Mouse (Mus musculus): ENCODE measurements around the gene Med25. TPM values are rescaled to one million over a fixed set of nuclear protein-coding genes. Genes with fewer than 3 reads are reported as not detected.
A peak's percentile ranks its signal among the peaks of the same experiment; 100 is the strongest.

Gene Med25
- 69.5 and 75.4 TPM in 2 replicates for polyA plus RNA-seq (2014; fragmentation: Nextera tagmentation; extraction: Ambion mirVana)

- DNase-seq (ENCODE audit: low spot score, missing footprints) (peak; percentile 99), ATAC-seq (ENCODE audit: low FRiP score) (peak; percentile 79)
- H3K36me3 ChIP-seq (ENCODE audit: control insufficient read depth, insufficient read depth, low read length), result peaks cover 9% of the 10 kb centered on the region
- H3K4me3 ChIP-seq (ENCODE audit: low read depth, low read length), result peak within 1 kb of the TSS; percentile 81
- H3K9me3 ChIP-seq (ENCODE audit: control insufficient read depth, low read length), result no peaks in the 10 kb centered on the region
- H3K9ac ChIP-seq (ENCODE audit: low read length), result peak within 1 kb of the TSS; percentile 91
- peaks cover 48% of the 10 kb centered on the region for H3K4me1 ChIP-seq (ENCODE audit: control insufficient read depth, insufficient read depth, low read length)
- no peaks in the 10 kb centered on the region for H3K27me3 ChIP-seq (ENCODE audit: control insufficient read depth, insufficient read depth, low read length)
- peak within 1 kb of the TSS; percentile 66 for H3K4me2 ChIP-seq
- under 1% methylated on average over 56 of the region's 56 CpGs for whole genome bisulfite sequencing
- H3K27ac ChIP-seq (ENCODE audit: low read depth, low read length), result peak within 1 kb of the TSS; percentile 93
Measured at GRCm38 (mm10) chr7:44892276-44892921, at the start of gene Med25. TSS of gene Med25 (minus strand) at chr7:44892712.

GRCm38 (mm10) chr7:44938680-44939079 is 46.2 kb upstream of the Med25 start:
- no peaks in the 10 kb centered on the region for H3K9me3 ChIP-seq (ENCODE audit: control insufficient read depth, low read length)
- H3K36me3 ChIP-seq (ENCODE audit: control insufficient read depth, insufficient read depth, low read length), result no peaks in the 10 kb centered on the region
- DNase-seq (ENCODE audit: low spot score, missing footprints) (no peak), ATAC-seq (ENCODE audit: low FRiP score) (no peak)
- H3K4me2 ChIP-seq, result no peak overlapping the region
- H3K4me3 ChIP-seq (ENCODE audit: low read depth, low read length), result no peak overlapping the region
- no peak overlapping the region for H3K27ac ChIP-seq (ENCODE audit: low read depth, low read length)
- H3K4me1 ChIP-seq (ENCODE audit: control insufficient read depth, insufficient read depth, low read length), result no peaks in the 10 kb centered on the region
- WGBS, result 87% methylated on average over 4 of the region's 4 CpGs
- no peak overlapping the region for H3K9ac ChIP-seq (ENCODE audit: low read length)
- no peaks in the 10 kb centered on the region for H3K27me3 ChIP-seq (ENCODE audit: control insufficient read depth, insufficient read depth, low read length)

GRCm38 (mm10) chr7:44929204-44930151 is 37.0 kb upstream of the Med25 start, which contains the start of gene Ap2a1:
TSS of gene Ap2a1 (minus strand) at chr7:44929496.
- peak within 1 kb of the TSS; percentile 97 for H3K4me3 ChIP-seq (ENCODE audit: low read depth, low read length)
- peak; percentile 100 for ATAC-seq (ENCODE audit: low FRiP score)
- H3K4me1 ChIP-seq (ENCODE audit: control insufficient read depth, insufficient read depth, low read length), result peaks cover 13% of the 10 kb centered on the region
- no peaks in the 10 kb centered on the region for H3K9me3 ChIP-seq (ENCODE audit: control insufficient read depth, low read length)
- WGBS, result under 1% methylated on average over 84 of the region's 84 CpGs
- H3K36me3 ChIP-seq (ENCODE audit: control insufficient read depth, insufficient read depth, low read length), result no peaks in the 10 kb centered on the region
- peak within 1 kb of the TSS; percentile 91 for H3K27ac ChIP-seq (ENCODE audit: low read depth, low read length)
- peak within 1 kb of the TSS; percentile 60 for H3K4me2 ChIP-seq
- peak; percentile 99 for DNase-seq (ENCODE audit: low spot score, missing footprints)
- no peaks in the 10 kb centered on the region for H3K27me3 ChIP-seq (ENCODE audit: control insufficient read depth, insufficient read depth, low read length)
- peak within 1 kb of the TSS; percentile 93 for H3K9ac ChIP-seq (ENCODE audit: low read length)

- H3K36me3 ChIP-seq (ENCODE audit: control insufficient read depth, insufficient read depth, low read length), result 0 out of 2 replicates have a peak, but pooled peaks cover 3% of the 10 kb centered on the region
- H3K9me3 ChIP-seq (ENCODE audit: control insufficient read depth, low read length), result no peaks in the 10 kb centered on the region
- peak overlapping the region; percentile 60 for H3K4me2 ChIP-seq
- H3K27me3 ChIP-seq (ENCODE audit: control insufficient read depth, insufficient read depth, low read length), result no peaks in the 10 kb centered on the region
- DNase-seq (ENCODE audit: low spot score, missing footprints), result no peak
- no peak for ATAC-seq (ENCODE audit: low FRiP score)
- 0% methylated on average over 1 of the region's 1 CpGs for WGBS
- peak overlapping the region; percentile 93 for H3K9ac ChIP-seq (ENCODE audit: low read length)
- peak overlapping the region; percentile 97 for H3K4me3 ChIP-seq (ENCODE audit: low read depth, low read length)
- H3K4me1 ChIP-seq (ENCODE audit: control insufficient read depth, insufficient read depth, low read length), result peaks cover 13% of the 10 kb centered on the region
- H3K27ac ChIP-seq (ENCODE audit: low read depth, low read length), result no peak overlapping the region
Measured at GRCm38 (mm10) chr7:44928570-44928969, 36.1 kb upstream of the Med25 start.

- no peak for ATAC-seq (ENCODE audit: low FRiP score)
- Histone ChIP-seq H3K9ac (ENCODE audit: low read length) (no peak overlapping the region), H3K4me3 (ENCODE audit: low read depth, low read length) (no peak overlapping the region), H3K27me3 (ENCODE audit: control insufficient read depth, insufficient read depth, low read length) (no peaks in the 10 kb centered on the region), H3K27ac (ENCODE audit: low read depth, low read length) (no peak overlapping the region), H3K4me2 (no peak overlapping the region), H3K9me3 (ENCODE audit: control insufficient read depth, low read length) (no peaks in the 10 kb centered on the region), H3K36me3 (ENCODE audit: control insufficient read depth, insufficient read depth, low read length) (0 out of 2 replicates have a peak, but pooled peaks cover 9% of the 10 kb centered on the region), H3K4me1 (ENCODE audit: control insufficient read depth, insufficient read depth, low read length) (peaks cover 13% of the 10 kb centered on the region)
- peak; percentile 88 for DNase-seq (ENCODE audit: low spot score, missing footprints)
- WGBS, result 74% methylated on average over 3 of the region's 3 CpGs
Measured at GRCm38 (mm10) chr7:44925468-44925867, 33.0 kb upstream of the Med25 start.

- no peaks in the 10 kb centered on the region for H3K27me3 ChIP-seq (ENCODE audit: control insufficient read depth, insufficient read depth, low read length)
- H3K4me1 ChIP-seq (ENCODE audit: control insufficient read depth, insufficient read depth, low read length), result no peaks in the 10 kb centered on the region
- no peak overlapping the region for H3K4me3 ChIP-seq (ENCODE audit: low read depth, low read length)
- ATAC-seq (ENCODE audit: low FRiP score), result no peak
- no peak overlapping the region for H3K27ac ChIP-seq (ENCODE audit: low read depth, low read length)
- no peak overlapping the region for H3K9ac ChIP-seq (ENCODE audit: low read length)
- H3K9me3 ChIP-seq (ENCODE audit: control insufficient read depth, low read length), result no peaks in the 10 kb centered on the region
- DNase-seq (ENCODE audit: low spot score, missing footprints), result no peak
- no peak overlapping the region for H3K4me2 ChIP-seq
- 0 out of 2 replicates have a peak, but pooled peaks cover 9% of the 10 kb centered on the region for H3K36me3 ChIP-seq (ENCODE audit: control insufficient read depth, insufficient read depth, low read length)
Measured at GRCm38 (mm10) chr7:44922530-44922929, 30.0 kb upstream of the Med25 start.

GRCm38 (mm10) chr7:44919127-44919526 is 26.6 kb upstream of the Med25 start:
- no peak for ATAC-seq (ENCODE audit: low FRiP score)

GRCm38 (mm10) chr7:44918219-44918618 is 25.7 kb upstream of the Med25 start:
- no peak overlapping the region for H3K9ac ChIP-seq (ENCODE audit: low read length)
- 82% methylated on average over 3 of the region's 3 CpGs for whole genome bisulfite sequencing
- H3K4me1 ChIP-seq (ENCODE audit: control insufficient read depth, insufficient read depth, low read length), result no peaks in the 10 kb centered on the region
- no peaks in the 10 kb centered on the region for H3K9me3 ChIP-seq (ENCODE audit: control insufficient read depth, low read length)
- H3K4me2 ChIP-seq, result no peak overlapping the region
- 0 out of 2 replicates have a peak, but pooled peaks cover 6% of the 10 kb centered on the region for H3K36me3 ChIP-seq (ENCODE audit: control insufficient read depth, insufficient read depth, low read length)
- no peak for DNase-seq (ENCODE audit: low spot score, missing footprints)
- no peaks in the 10 kb centered on the region for H3K27me3 ChIP-seq (ENCODE audit: control insufficient read depth, insufficient read depth, low read length)
- no peak for ATAC-seq (ENCODE audit: low FRiP score)
- no peak overlapping the region for H3K27ac ChIP-seq (ENCODE audit: low read depth, low read length)
- H3K4me3 ChIP-seq (ENCODE audit: low read depth, low read length), result no peak overlapping the region

More at GRCm38 (mm10) chr7:44919127-44919526, 26.6 kb upstream of the Med25 start:
- 0 out of 2 replicates have a peak, but pooled peaks cover 11% of the 10 kb centered on the region for H3K36me3 ChIP-seq (ENCODE audit: control insufficient read depth, insufficient read depth, low read length)
- no peaks in the 10 kb centered on the region for H3K4me1 ChIP-seq (ENCODE audit: control insufficient read depth, insufficient read depth, low read length)
- H3K4me2 ChIP-seq, result no peak overlapping the region
- no peak overlapping the region for H3K27ac ChIP-seq (ENCODE audit: low read depth, low read length)
- H3K27me3 ChIP-seq (ENCODE audit: control insufficient read depth, insufficient read depth, low read length), result no peaks in the 10 kb centered on the region
- no peaks in the 10 kb centered on the region for H3K9me3 ChIP-seq (ENCODE audit: control insufficient read depth, low read length)
- no peak overlapping the region for H3K9ac ChIP-seq (ENCODE audit: low read length)
- no peak for DNase-seq (ENCODE audit: low spot score, missing footprints)
- WGBS, result 93% methylated on average over 5 of the region's 5 CpGs
- H3K4me3 ChIP-seq (ENCODE audit: low read depth, low read length), result no peak overlapping the region

- no peak overlapping the region for H3K9ac ChIP-seq (ENCODE audit: low read length)
- H3K9me3 ChIP-seq (ENCODE audit: control insufficient read depth, low read length), result no peaks in the 10 kb centered on the region
- H3K36me3 ChIP-seq (ENCODE audit: control insufficient read depth, insufficient read depth, low read length), result 0 out of 2 replicates have a peak, but pooled peaks cover 9% of the 10 kb centered on the region
- no peaks in the 10 kb centered on the region for H3K4me1 ChIP-seq (ENCODE audit: control insufficient read depth, insufficient read depth, low read length)
- H3K4me2 ChIP-seq, result no peak overlapping the region
- H3K27me3 ChIP-seq (ENCODE audit: control insufficient read depth, insufficient read depth, low read length), result no peaks in the 10 kb centered on the region
- no peak overlapping the region for H3K4me3 ChIP-seq (ENCODE audit: low read depth, low read length)
- WGBS, result 93% methylated on average over 4 of the region's 4 CpGs
- DNase-seq (ENCODE audit: low spot score, missing footprints) (no peak), ATAC-seq (ENCODE audit: low FRiP score) (no peak)
- no peak overlapping the region for H3K27ac ChIP-seq (ENCODE audit: low read depth, low read length)
Measured at GRCm38 (mm10) chr7:44916881-44917280, 24.4 kb upstream of the Med25 start.

Measured in midbrain, embryonic 11.5 days (tissue).